9 mouse cellular contexts compared by ENCODE assay signal in genomic region chr3:144692052-144692451, GRCm38 (mm10). TPM values are rescaled to one million over a fixed set of nuclear protein-coding genes. Genes with fewer than 3 reads are reported as not detected.
DNase-seq lines count a peak whose midpoint lies in the region; ATAC-seq and TF ChIP-seq lines count a peak whose summit lies in the region.
"Had no signal": no experiment of that assay in that cellular context is flagged by ENCODE, and none has a peak within 500 bp of the region (broad histone marks: within the 10 kb centered on the region; RNA-seq: fewer than 3 reads in every experiment).

No protein-coding gene starts in this region.

- peaks cover 7 to 9% of the 10 kb centered on the region in 2 experiments for H3K4me1 ChIP-seq in liver, embryonic 14.5 days (replicated peaks; ENCODE audit: control insufficient read depth in 2 of 2, insufficient read depth in 2 of 2, low read length in 1 of 2)

- peak; percentile 88 for TF ChIP-seq CTCF in gastrocnemius, adult 2 months (IDR thresholded peaks at IDR 0.05)
- peak; percentile 64 for TF ChIP-seq CTCF in liver, embryonic 14.5 days (IDR thresholded peaks at IDR 0.05; ENCODE audit: low read depth)

- H3K9me3 ChIP-seq in liver, embryonic 14.5 days (ENCODE audit: control insufficient read depth, low read length): no peaks in the 10 kb centered on the region

- H3K9ac ChIP-seq in liver, embryonic 14.5 days (replicated peaks): no peak overlapping the region

- H3K27me3 ChIP-seq in liver, embryonic 14.5 days (ENCODE audit: control insufficient read depth, insufficient read depth, low read length): no peaks in the 10 kb centered on the region

- DNase-seq in gastrocnemius, adult 2 months: no peak
- DNase-seq in gastrocnemius, adult 18-20 months (ENCODE audit: low spot score): no peak
- DNase-seq in A20 (ENCODE audit: low read depth, low spot score): peak; percentile 34
- peak; percentile 37 for DNase-seq in brain, embryonic 18.5 days (ENCODE audit: low read depth, low spot score)
- DNase-seq in liver, embryonic 14.5 days (ENCODE audit: low read depth in 3 of 3, low spot score in 3 of 3): peak in 1 of 3 experiments; percentile 62
- DNase-seq in adrenal gland, adult 2 months: no peak
- DNase-seq in ovary, postnatal 14 days (ENCODE audit: low spot score): no peak
- DNase-seq in layer of hippocampus, postnatal 36 days: no peak
- DNase-seq: heart, adult 11 months had no signal

- no peak overlapping the region for H3K4me2 ChIP-seq in liver, embryonic 14.5 days (ENCODE audit: low read depth)

- H3K36me3 ChIP-seq in liver, embryonic 14.5 days (replicated peaks; ENCODE audit: control insufficient read depth, insufficient read depth, low read depth): peaks cover 50% of the 10 kb centered on the region

- 48% methylated on average over 3 of the region's 3 CpGs for WGBS in liver, embryonic 14.5 days (ENCODE audit: insufficient replicate concordance)

- ATAC-seq in liver, embryonic 14.5 days (ENCODE audit: insufficient read depth): no peak

- H3K27ac ChIP-seq in gastrocnemius, adult 2 months: no peak overlapping the region
- no peak overlapping the region for H3K27ac ChIP-seq in liver, embryonic 14.5 days

- no peak for TF ChIP-seq EP300 in liver, embryonic 14.5 days (IDR thresholded peaks at IDR 0.05; ENCODE audit: low read depth)

- no peak overlapping the region for H3K4me3 ChIP-seq in gastrocnemius, adult 2 months
- no peak overlapping the region for H3K4me3 ChIP-seq in liver, embryonic 14.5 days (ENCODE audit: insufficient read depth in 1 of 2, low read depth in 2 of 2, low read length in 2 of 2)

- intact Hi-C loops in gastrocnemius, adult 2 months (cut with DNase I): loop anchor here (1.0 kb wide), 1 partner anchor 28 kb away; the partner anchor contains the start of gene Sh3glb1

RNA-seq across cellular contexts. Expression of gene Sh3glb1, which starts 28.1 kb away (rescaled TPM):
- total RNA-seq in gastrocnemius, adult 2 months (2021): 100 to 1,000 TPM; 328 to 379 TPM
- 100 to 1,000 TPM; 332 to 386 TPM for total RNA-seq in gastrocnemius, adult 18-20 months (2021)
- polyA plus RNA-seq in liver, embryonic 14.5 days (2012; rRNA removed): 7.8 and 11.7 TPM in 2 replicates
- polyA plus RNA-seq in liver, embryonic 14.5 days (2014; fragmentation: Nextera tagmentation; extraction: Ambion mirVana): 74.4 and 80.3 TPM in 2 replicates
- 100 to 1,000 TPM; 168 to 210 TPM for total RNA-seq in adrenal gland, adult 2 months (2021)
- polyA plus RNA-seq in adrenal gland, adult 2 months (2012; rRNA removed): 14.2 and 16.3 TPM in 2 replicates
- total RNA-seq in layer of hippocampus, postnatal 36 days (2021): 10 to 100 TPM; 61.6 to 63.1 TPM

Comparison
In these comparisons a context has a peak if more than half of its experiments do, and no peak if none do; other contexts are left out.
1. DNase-seq: peak in A20 (single experiment) and brain, embryonic 18.5 days (single experiment); none in gastrocnemius, adult 2 months (single experiment), gastrocnemius, adult 18-20 months (single experiment), adrenal gland, adult 2 months (single experiment), ovary, postnatal 14 days (single experiment) and layer of hippocampus, postnatal 36 days (0 of 2).